Mouse (Mus musculus) olfactory bulb, adult 2 months (tissue): ENCODE measurements around the gene Denr.

ENCODE experiments used
- CTCF ChIP-seq: fragments of 200-500 bp; IDR thresholded peaks from 2 replicates; pipeline ENCODE4 v1.5.1; 2012; ENCODE audit warnings: low read depth, mild to moderate bottlenecking, low read length, moderate library complexity; ENCODE audit not compliant: insufficient read depth
- POLR2A ChIP-seq: fragments of 200-500 bp; IDR thresholded peaks from 2 replicates; pipeline ENCODE4 v1.6.1; 2012; ENCODE audit warnings: mild to moderate bottlenecking, low read depth, low read length, moderate library complexity; ENCODE audit not compliant: insufficient read depth

DNA sequence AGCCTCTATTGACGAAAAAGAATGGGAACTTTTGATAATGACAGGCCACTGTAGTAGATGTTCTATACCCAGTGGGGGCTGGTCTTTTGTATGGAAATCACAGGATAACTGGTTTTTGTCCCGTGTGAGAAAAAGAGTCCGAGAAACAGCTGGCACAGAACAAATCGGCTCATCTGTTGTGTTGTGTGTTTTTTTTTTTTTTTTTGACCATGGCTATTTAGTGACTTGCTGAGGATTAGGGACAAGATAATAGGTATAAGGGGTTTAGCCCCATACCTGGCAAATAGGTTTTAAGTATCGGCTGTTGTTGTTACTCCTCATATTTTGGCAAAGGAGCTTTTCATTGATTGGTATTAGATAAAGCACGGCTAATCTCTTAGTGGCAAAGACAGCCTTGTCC lies 65.5 kb downstream of the Denr start:
- TF ChIP-seq POLR2A: no peak
- no peak for TF ChIP-seq CTCF
